Mouse (Mus musculus) lung, embryonic 15.5 days (tissue): ENCODE data around the gene Cldn7. TPM values are rescaled to one million over a fixed set of nuclear protein-coding genes. Genes with fewer than 3 reads are reported as not detected.

Experiments used
- ATAC-seq: fragments of 200-750 bp; cut with Nextera tagmentation; 2 replicates; pipeline ENCODE4 v1.8.0; 2017; ENCODE audit warnings: moderate number of reproducible peaks, borderline replicate concordance; ENCODE audit not compliant: low FRiP score, low TSS enrichment; ENCODE audit errors: extremely low read depth
- H3K27ac ChIP-seq: fragments of 300-500 bp; sonication (generic); 2 replicates; pipeline ENCODE4 v1.5.1; 2015; ENCODE audit warnings: moderate library complexity, mild to moderate bottlenecking, inconsistent platforms
- H3K27me3 ChIP-seq: fragments of 300-500 bp; sonication (generic); 2 replicates; pipeline ENCODE4 v1.6.1; 2015; ENCODE audit warnings: inconsistent platforms
- H3K36me3 ChIP-seq: fragments of 300-500 bp; sonication (generic); 2 replicates; pipeline ENCODE4 v1.6.1; 2015; ENCODE audit warnings: inconsistent platforms
- H3K4me1 ChIP-seq: fragments of 300-500 bp; sonication (generic); 2 replicates; pipeline ENCODE4 v1.6.1; 2015; ENCODE audit warnings: inconsistent platforms
- H3K4me2 ChIP-seq: fragments of 300-500 bp; sonication (generic); 2 replicates; pipeline ENCODE4 v1.6.1; 2015; ENCODE audit warnings: inconsistent platforms, mild to moderate bottlenecking, moderate library complexity
- H3K4me3 ChIP-seq: fragments of 300-500 bp; sonication (generic); 2 replicates; pipeline ENCODE4 v1.5.1; 2015; ENCODE audit warnings: mild to moderate bottlenecking, inconsistent platforms
- H3K9ac ChIP-seq: fragments of 300-500 bp; sonication (generic); 2 replicates; pipeline ENCODE4 v1.6.1; 2015; ENCODE audit warnings: inconsistent platforms
- H3K9me3 ChIP-seq: fragments of 300-500 bp; sonication (generic); 2 replicates; pipeline ENCODE4 v1.6.1; 2016; ENCODE audit warnings: inconsistent platforms
- WGBS: fragments of 180-500 bp; shearing (Covaris S2); methylation state at CpG from one replicate; pipeline ENCODE4 v1.1.7; 2015; 5-methylcytosine and 5-hydroxymethylcytosine counted together
- polyA plus RNA-seq: library from polyadenylated mRNA; unstranded; fragments of >200 nt; fragmentation: Nextera tagmentation; extraction: Ambion mirVana; gene quantifications from 2 replicates; pipeline ENCODE4 v1.2.1, GENCODE M21; 2015

The Cldn7 gene
- polyA plus RNA-seq, 1 experiment from 2014 or later: 154 TPM

DNA sequence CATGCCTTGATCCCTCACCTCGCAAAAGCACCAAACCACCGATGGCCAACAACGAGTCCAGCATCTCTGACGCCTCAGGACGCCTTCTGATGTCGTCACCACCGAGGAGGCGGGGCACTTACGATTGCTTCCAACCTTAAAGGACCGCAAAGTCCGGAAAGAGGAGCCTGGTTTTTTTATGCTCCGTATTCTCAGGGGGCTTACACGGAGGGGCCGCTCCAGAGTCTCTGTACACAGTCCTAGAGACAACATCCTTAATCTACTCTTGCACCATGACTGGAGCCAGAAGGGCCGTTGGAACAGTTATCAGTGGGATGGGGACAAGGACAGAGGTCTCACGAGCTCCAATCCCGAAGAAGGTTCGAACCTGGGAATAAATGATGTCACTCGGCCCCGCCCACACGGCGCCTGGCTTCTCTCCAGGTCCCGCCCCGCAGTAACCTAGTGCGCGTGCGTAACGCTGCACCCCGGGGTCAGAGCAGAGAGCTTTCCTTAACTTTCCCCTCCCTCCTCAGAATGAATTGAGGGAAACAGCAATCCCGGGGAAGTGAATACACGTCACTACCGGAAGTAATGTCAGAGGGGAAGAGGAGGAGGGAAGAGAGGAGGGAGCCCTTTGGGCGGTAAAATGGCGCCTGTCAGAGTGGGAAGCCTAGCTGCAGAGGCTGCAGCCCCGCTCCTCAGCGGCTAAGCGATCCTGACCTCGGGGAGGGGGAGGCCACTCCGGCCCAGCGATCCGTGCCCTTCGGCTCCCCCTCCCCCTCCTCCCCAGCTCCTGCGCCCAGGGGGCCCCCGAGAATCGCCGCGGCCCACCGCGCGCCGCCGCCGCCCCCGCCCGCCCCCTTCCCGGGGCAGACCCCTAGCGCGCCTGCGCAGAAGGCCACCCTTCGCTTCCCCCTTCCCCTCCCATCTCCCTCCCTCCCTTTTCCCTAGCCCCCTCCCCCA is 15.9 kb downstream of the Cldn7 start:
- H3K4me3 ChIP-seq: peak overlapping the region; percentile 98
- no peaks in the 10 kb centered on the region for H3K27me3 ChIP-seq
- H3K4me2 ChIP-seq: peak overlapping the region; percentile 81
- WGBS: under 1% methylated on average over 41 of the region's 60 CpGs
- H3K9me3 ChIP-seq: no peaks in the 10 kb centered on the region
- ATAC-seq: peak; percentile 95
- peaks cover 45% of the 10 kb centered on the region for H3K36me3 ChIP-seq
- peak overlapping the region; percentile 100 for H3K27ac ChIP-seq
- peaks cover 32% of the 10 kb centered on the region for H3K4me1 ChIP-seq
- peak overlapping the region; percentile 93 for H3K9ac ChIP-seq

DNA sequence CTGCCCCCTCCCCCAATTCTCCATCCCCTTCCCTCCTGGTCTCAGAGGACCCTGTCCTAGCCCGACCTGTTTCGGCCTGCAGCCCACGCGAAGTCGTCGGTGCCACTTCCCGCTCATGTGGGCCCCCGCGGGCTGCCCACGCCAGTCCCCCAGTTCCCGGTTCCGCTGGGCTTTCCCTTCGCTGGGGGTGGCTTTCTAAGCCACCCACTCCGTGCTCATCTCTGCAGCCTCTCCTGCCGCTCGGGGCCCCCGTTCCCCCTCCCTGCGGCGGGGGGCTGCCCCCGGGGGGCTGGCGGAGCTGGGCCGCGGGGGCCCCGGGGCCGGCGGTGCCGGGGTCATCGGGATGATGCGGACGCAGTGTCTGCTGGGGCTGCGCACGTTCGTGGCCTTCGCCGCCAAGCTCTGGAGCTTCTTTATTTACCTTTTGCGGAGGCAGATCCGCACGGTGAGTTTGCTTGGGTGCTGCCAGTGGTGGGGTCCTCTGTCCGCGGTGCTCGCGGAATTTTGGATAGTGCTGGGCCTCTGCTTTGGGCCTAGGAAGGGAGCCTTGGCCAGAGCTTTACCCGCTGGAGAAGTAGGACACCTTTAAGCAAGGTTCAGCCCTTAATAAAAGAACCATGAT is 16.7 kb downstream of the Cldn7 start, which contains the start of gene Ctdnep1:
TSS of gene Ctdnep1 (plus strand) at position 16 of the 622 bp plus-strand sequence.
- no peaks in the 10 kb centered on the region for H3K27me3 ChIP-seq
- H3K4me3 ChIP-seq: peak within 1 kb of the TSS; percentile 98
- ATAC-seq: peak; percentile 46; the same call in 1 of the 2 replicates
- H3K36me3 ChIP-seq: peaks cover 46% of the 10 kb centered on the region
- H3K9ac ChIP-seq: peak within 1 kb of the TSS; percentile 93
- H3K9me3 ChIP-seq: no peaks in the 10 kb centered on the region
- H3K27ac ChIP-seq: peak within 1 kb of the TSS; percentile 100
- WGBS: under 1% methylated on average over 41 of the region's 43 CpGs
- H3K4me2 ChIP-seq: peak within 1 kb of the TSS; percentile 81
- H3K4me1 ChIP-seq: peaks cover 32% of the 10 kb centered on the region

DNA sequence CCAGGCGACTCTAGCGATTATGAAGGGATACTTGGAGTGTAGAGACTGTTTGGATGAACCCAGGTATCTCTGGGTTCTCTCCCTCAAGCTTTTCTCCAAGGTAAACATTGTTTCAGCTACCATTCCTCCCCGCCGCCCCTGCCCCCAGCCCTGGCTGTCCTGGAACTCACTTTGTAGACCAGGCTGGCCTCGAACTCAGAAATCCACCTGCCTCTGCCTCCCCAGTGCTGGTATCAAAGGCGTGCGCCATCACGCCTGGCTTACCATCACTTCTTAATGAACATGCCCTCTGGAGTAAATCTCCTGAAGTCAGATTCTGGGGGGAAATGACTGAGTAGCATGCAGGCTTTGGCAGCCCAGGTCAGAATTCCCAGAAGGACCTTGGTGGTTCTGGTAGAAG is 17.6 kb downstream of the Cldn7 start, which contains the start of gene Elp5:
TSS of gene Elp5 (minus strand) at position 293 of the 400 bp plus-strand sequence.
- peak within 1 kb of the TSS; percentile 93 for H3K9ac ChIP-seq
- peak within 1 kb of the TSS; percentile 67 for H3K4me2 ChIP-seq
- peaks cover 32% of the 10 kb centered on the region for H3K4me1 ChIP-seq
- no peaks in the 10 kb centered on the region for H3K9me3 ChIP-seq
- H3K36me3 ChIP-seq: peaks cover 48% of the 10 kb centered on the region
- 36% methylated on average over 8 of the region's 8 CpGs for WGBS
- peak within 1 kb of the TSS; percentile 98 for H3K4me3 ChIP-seq
- no peaks in the 10 kb centered on the region for H3K27me3 ChIP-seq
- H3K27ac ChIP-seq: peak within 1 kb of the TSS; percentile 100
- no peak for ATAC-seq

DNA sequence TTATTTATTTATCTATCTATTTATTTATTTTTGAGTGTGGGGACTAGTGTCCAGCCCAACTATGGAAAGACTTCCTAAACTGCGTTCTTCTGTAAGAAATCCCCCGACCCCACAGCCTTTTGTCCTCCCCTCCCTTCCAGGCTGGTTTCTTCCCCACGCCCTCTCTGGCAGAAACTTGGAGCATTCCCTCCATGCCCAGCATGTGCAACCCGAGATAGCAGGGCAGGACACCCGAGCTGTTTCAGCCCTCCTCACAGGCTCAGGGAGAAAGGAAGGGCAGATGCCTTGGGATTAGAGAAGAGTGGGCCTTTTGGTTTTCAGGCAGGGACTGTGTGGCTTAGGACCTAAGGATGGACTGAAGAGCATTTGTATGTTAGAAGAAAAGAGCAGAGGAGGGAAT is 18.3 kb downstream of the Cldn7 start:
- ATAC-seq: no peak
- no peaks in the 10 kb centered on the region for H3K27me3 ChIP-seq
- 20% methylated on average over 5 of the region's 5 CpGs for WGBS
- H3K36me3 ChIP-seq: peaks cover 49% of the 10 kb centered on the region
- H3K9ac ChIP-seq: peak overlapping the region; percentile 93
- H3K4me3 ChIP-seq: peak overlapping the region; percentile 98
- no peak overlapping the region for H3K27ac ChIP-seq
- no peaks in the 10 kb centered on the region for H3K9me3 ChIP-seq
- H3K4me2 ChIP-seq: peak overlapping the region; percentile 67
- H3K4me1 ChIP-seq: peaks cover 32% of the 10 kb centered on the region

DNA sequence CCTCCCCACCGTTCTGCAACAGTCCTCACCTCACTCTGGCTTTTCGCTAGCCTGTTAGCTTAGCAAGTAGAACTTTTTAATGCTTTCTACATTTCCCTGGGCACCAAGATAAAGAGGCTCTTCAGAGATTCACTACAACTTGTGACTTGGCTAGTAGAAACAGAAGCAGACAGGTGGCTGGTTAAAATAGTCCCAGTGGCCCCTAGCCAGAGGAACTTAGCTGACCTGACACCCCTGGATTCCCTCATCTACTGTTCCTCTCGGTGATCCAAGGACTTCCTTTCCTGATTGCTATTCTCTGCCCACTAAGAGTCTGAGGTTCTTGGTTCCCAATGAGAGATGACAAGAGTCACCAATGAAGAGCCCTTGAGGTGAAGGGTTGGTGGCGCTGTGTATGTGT is 18.8 kb downstream of the Cldn7 start:
- Histone ChIP-seq H3K4me3 (peak overlapping the region; percentile 98), H3K9me3 (no peaks in the 10 kb centered on the region), H3K4me2 (peak overlapping the region; percentile 67), H3K4me1 (peaks cover 32% of the 10 kb centered on the region), H3K27me3 (no peaks in the 10 kb centered on the region), H3K27ac (no peak overlapping the region), H3K36me3 (peaks cover 50% of the 10 kb centered on the region), H3K9ac (peak overlapping the region; percentile 93; the same call in 1 of the 2 replicates)
- WGBS: 72% methylated on average over 4 of the region's 4 CpGs
- ATAC-seq: no peak

DNA sequence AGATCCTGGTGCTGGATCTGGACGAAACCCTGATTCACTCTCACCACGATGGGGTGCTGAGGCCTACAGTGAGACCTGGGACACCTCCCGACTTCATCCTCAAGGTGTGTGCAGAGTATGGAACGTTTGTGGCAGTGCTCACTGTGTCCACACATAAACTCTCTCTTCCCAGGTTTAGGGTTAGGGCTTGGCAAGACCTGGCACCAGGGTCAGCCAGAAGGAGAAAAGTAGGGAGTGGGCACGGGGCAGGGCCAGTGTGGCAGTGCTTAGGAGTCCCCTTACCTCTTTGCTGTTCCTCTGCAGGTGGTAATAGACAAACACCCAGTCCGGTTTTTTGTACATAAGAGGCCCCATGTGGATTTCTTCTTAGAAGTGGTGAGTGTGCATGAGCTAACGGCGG is 19.9 kb downstream of the Cldn7 start:
- Histone ChIP-seq H3K9ac (no peak overlapping the region), H3K27ac (no peak overlapping the region), H3K4me1 (peaks cover 25% of the 10 kb centered on the region), H3K27me3 (no peaks in the 10 kb centered on the region), H3K9me3 (no peaks in the 10 kb centered on the region), H3K36me3 (peaks cover 55% of the 10 kb centered on the region), H3K4me3 (no peak overlapping the region), H3K4me2 (no peak overlapping the region)
- ATAC-seq: no peak
- 83% methylated on average over 8 of the region's 8 CpGs for WGBS

DNA sequence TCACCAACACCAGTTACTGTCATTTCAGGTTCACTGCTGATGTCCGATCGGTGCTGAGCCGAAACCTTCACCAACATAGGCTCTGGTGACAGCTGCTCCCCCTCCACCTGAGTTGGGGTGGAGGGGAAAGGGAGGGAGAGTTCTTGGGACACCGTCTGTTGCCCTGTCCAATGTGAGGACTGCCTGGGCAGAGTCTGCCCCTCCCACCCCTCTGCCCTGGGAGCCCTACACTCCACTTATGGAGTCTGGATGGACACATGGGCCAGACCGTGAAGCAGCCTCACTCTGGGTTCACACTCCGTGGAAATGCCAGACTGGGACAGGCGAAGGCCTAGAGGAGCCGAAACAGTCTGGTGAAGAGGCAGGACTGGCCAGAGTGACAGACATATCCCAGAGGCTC is 25.4 kb downstream of the Cldn7 start:
- H3K36me3 ChIP-seq: peaks cover 67% of the 10 kb centered on the region
- ATAC-seq: 0 out of 2 replicates have a peak, but pooled peaks have one; percentile 25
- 90% methylated on average over 8 of the region's 8 CpGs for WGBS

DNA sequence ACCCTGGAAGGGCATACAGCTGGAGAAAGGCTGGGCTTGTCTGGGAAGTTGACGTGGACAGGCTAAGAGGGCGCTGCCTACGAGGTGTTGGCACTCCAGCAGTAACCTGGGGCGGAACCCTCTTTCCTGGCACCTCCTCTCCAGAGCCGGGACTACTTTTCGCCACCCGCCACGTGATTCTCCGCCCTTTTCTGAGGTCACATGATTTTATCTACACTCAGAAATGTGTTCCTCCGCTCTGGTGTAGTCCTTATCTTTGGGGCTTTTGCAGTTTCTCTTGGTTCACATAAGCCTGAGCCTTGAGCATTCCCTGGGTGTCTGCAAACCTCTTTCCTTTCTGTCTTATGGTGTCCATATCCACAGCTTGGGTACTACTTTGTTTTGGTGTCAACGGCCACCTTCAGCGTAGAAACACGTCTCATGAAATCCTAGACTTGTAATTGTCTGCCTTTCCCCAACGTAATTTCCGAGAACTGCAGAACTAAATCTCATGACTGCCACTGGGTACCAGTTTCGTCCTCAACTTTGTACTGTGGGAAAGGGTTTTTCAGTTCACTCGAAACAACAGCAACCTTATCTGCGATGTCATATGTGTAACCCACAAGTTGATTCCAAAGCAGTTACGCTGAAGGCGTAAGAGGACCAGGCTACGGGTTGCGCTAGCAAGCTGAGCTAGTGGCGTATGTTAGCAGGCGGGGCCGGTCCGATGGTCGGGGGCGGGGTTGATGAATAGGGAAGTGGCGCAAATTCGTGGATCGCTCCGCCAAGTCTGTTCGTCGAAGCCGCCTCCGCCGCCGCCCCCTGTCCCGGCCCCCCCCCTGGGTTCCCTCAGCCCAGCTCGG is 26.5 kb downstream of the Cldn7 start, which contains the start of gene Gabarap:
TSS of gene Gabarap (plus strand) at position 294 of the 842 bp plus-strand sequence.
- Histone ChIP-seq H3K4me1 (peaks cover 23% of the 10 kb centered on the region), H3K4me3 (peak within 1 kb of the TSS; percentile 84), H3K4me2 (peak within 1 kb of the TSS; percentile 72), H3K27me3 (no peaks in the 10 kb centered on the region), H3K27ac (peak within 1 kb of the TSS; percentile 96), H3K36me3 (peaks cover 58% of the 10 kb centered on the region), H3K9ac (peak within 1 kb of the TSS; percentile 87), H3K9me3 (no peaks in the 10 kb centered on the region)
- ATAC-seq: peak; percentile 73
- under 1% methylated on average over 40 of the region's 40 CpGs for WGBS

More for the DNA sequence above, 25.4 kb downstream of the Cldn7 start:
- Histone ChIP-seq H3K9ac (no peak overlapping the region), H3K4me1 (peaks cover 23% of the 10 kb centered on the region), H3K27ac (peak overlapping the region; percentile 96), H3K27me3 (no peaks in the 10 kb centered on the region), H3K9me3 (no peaks in the 10 kb centered on the region), H3K4me2 (no peak overlapping the region), H3K4me3 (no peak overlapping the region)

DNA sequence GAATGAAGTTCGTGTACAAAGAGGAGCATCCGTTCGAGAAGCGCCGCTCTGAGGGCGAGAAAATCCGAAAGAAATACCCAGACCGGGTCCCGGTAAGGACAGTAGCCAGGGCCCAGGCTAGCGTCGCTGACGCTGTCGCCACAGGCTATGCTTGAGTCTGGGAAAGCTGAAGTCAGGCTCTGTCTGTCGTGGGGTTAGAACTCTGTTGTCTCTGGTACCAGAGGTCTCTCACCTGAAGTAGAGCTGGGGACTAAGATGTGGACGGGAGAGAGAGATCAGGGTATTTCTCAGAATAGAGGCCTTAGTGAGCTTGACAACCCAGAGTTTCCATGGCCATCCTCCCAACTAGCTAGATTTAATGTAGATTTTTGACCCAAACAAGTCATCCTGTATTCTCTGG is 27.1 kb downstream of the Cldn7 start:
- Histone ChIP-seq H3K27ac (peak overlapping the region; percentile 96), H3K4me1 (peaks cover 23% of the 10 kb centered on the region), H3K9ac (peak overlapping the region; percentile 87), H3K4me3 (peak overlapping the region; percentile 84), H3K36me3 (peaks cover 51% of the 10 kb centered on the region), H3K4me2 (peak overlapping the region; percentile 72), H3K9me3 (no peaks in the 10 kb centered on the region), H3K27me3 (no peaks in the 10 kb centered on the region)
- ATAC-seq: no peak
- WGBS: 0% methylated on average over 15 of the region's 15 CpGs

DNA sequence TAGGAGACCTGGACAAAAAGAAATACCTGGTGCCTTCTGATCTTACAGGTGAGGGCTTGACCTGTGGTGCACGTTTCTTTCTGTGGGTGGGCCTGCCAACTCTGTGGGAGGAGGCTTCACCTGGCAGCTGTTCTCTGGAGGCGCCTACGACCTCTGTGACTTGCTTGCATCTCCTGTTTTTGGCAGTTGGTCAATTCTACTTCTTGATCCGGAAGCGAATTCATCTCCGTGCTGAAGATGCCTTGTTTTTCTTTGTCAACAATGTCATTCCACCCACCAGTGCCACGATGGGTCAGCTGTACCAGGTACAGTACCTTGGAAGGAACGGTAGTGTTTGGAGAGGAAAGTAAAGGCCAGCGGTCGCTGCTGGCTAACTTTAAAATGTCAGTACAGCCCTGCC is 27.8 kb downstream of the Cldn7 start:
- Histone ChIP-seq H3K4me3 (peak overlapping the region; percentile 84), H3K4me2 (peak overlapping the region; percentile 72), H3K9ac (peak overlapping the region; percentile 87), H3K36me3 (peaks cover 44% of the 10 kb centered on the region), H3K27me3 (no peaks in the 10 kb centered on the region), H3K27ac (no peak overlapping the region; the same call in 1 of the 2 replicates), H3K4me1 (peaks cover 24% of the 10 kb centered on the region), H3K9me3 (no peaks in the 10 kb centered on the region)
- ATAC-seq: no peak
- 74% methylated on average over 10 of the region's 10 CpGs for WGBS

DNA sequence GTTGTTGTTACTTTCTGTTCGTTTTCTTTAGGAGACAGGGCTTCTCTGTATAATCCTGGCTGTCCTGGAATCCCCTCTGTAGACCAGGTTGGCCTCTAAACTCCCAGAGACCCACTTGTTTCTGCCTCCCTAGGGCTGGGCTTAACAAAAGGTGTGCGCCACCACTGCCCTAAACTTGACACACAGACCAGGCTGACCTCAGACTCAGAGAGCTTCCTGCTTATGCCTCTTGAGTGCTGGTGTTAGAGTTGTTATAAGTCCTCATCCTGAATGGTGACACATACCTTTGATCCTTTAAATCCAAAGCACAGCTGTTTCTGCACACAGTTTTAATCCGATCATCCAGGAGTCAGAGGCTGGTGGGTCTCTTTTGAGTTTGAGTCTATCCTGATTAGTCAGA is 28.4 kb downstream of the Cldn7 start:
- Histone ChIP-seq H3K36me3 (peaks cover 42% of the 10 kb centered on the region), H3K9ac (peak overlapping the region; percentile 87; the same call in 1 of the 2 replicates), H3K4me1 (peaks cover 30% of the 10 kb centered on the region), H3K27me3 (no peaks in the 10 kb centered on the region), H3K27ac (no peak overlapping the region), H3K4me3 (peak overlapping the region; percentile 84), H3K4me2 (peak overlapping the region; percentile 72), H3K9me3 (no peaks in the 10 kb centered on the region)
- 81% methylated on average over 3 of the region's 3 CpGs for WGBS
- no peak for ATAC-seq
